Mouse (Mus musculus): ENCODE results near the gene Mapt.
"Not testable (repeated sequence)": the region's sequence is repeated elsewhere in the genome, so short reads cannot be mapped to it uniquely, and the experiment has no call there.

The Mapt gene

DNA sequence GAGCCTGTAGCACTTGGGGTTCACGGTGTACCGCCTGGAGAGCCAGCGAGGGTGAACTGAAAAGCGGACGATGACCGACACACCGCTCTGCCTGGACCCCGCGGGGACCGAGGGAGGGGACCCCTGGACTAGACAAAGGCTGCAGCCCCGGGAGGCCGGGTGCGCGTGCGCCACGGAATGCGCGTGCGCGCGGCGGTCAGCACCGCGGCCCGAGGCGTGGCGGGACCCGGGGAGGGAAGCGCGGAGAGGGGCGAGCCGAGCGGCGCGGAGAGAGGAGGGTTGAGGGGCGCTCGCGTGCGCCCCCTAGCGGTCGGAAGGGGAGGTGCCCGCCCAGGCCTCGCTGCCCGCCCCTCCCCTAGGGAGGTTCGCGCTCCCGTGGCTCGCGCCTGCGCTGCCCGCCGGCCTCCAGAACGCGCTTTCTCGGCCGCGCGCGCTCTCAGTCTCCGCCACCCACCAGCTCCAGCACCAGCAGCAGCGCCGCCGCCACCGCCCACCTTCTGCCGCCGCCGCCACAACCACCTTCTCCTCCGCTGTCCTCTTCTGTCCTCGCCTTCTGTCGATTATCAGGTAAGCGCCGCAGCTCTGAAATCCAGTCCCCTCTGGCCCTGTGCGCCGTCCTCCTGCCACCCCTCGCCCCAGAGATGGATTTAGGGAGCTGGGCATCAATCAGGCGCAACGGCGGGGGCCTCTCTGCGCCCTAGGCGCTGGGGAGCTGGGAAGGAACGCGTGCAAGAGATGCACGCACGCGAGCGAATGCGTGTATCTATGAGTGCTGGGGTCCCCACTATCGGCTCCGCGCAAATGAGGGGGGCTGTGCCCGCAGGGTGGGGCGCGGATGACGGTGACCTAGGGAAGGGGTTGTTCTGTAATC, at the start of gene Mapt:
Gene Mapt (plus strand): TSS at position 350 of the 871 bp plus-strand sequence.
- DNase-seq (ENCODE audit: low read depth, low spot score) = peak; percentile 87

DNA sequence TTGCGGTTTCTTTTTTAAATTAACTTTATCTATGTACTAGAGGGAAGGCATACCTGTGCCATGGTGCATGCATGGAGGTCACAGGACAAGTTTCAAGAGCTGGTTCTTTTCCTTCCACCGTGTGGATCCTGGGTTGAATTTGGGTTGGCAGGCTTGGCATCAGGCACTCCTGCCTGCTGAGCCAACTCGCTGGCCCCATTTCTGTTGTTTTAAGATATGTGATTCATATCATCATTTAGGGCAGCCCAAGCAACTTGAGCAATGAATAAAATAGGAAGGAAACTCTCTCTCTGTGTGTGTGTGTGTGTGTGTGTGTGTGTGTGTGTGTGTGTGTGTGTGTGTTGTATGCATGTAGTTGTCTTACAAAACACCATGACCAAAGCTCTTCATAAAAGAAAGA, 49.0 kb upstream of the Mapt start:
- DNase-seq (ENCODE audit: low read depth, low spot score) = no peak

DNA sequence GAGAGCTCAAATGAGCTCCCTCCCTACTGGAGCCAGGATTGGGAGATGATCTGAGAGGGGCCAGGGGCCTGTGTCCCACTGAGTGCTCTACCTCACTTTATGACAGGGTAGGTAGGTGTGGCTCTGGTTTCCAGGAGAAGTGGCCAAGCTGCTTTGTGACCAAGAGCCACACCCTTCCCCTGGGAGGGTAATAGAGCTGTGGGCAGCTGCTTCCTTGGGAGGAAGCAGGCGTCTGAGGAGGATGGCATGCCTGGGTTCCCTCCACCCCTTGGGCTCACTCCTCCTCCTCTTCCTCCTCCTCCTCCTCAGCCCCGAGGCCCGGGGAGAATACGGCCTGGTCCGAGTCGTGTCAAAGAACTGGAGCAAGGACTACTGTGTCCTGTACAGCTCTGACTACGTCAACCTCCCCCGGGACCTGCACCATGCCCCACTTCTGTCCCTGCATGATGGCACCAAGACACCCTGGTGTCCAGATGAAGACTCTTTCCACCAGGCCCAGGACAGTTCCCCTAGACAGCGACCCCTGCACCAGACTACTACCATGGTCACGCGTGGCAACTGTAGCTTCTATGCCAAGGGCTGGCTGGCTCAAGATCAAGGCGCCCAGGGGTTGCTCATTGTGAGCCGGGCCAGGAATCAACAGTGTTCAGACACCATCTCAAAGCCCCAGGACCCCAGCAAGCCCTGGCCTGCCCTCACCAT, 44.9 kb upstream of the Mapt start, which contains the start of gene Sppl2c:
Gene Sppl2c (plus strand): TSS at position 193 of the 702 bp plus-strand sequence.
- no peak for DNase-seq (ENCODE audit: low read depth, low spot score)

DNA sequence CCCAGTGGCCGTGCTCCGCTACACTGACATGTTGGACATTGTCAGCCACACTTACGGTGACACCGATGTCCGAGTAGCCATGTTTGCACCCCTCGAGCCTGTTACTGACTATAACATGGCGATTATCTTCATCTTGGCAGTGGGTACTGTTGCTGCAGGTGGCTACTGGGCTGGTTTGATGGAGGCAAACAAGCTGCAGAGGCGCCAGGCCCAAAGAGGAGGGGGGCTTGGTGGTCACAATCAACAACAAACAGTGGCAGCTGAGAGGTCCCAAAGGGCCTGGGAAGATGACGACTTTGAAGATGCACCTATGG, 44.4 kb upstream of the Mapt start:
- no peak for DNase-seq (ENCODE audit: low read depth, low spot score)

DNA sequence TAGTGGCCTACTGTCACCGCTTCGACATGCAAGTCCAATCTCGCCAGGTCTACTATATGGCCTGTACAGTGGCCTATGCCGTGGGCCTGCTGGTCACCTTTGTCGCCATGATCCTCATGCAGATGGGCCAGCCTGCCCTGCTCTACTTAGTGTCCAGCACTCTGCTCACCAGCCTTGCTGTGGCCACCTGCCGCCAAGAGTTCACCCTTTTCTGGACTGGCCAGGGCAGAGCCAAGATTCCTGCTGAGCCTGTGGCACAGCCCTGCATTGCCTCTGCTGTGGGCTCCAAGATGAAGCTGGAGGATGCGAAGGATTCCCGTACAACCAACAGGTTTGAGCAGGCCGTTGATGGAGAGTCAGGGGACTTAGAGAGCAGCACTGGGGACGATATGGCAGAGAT, 43.4 kb upstream of the Mapt start:
- no peak for DNase-seq (ENCODE audit: low read depth, low spot score)

DNA sequence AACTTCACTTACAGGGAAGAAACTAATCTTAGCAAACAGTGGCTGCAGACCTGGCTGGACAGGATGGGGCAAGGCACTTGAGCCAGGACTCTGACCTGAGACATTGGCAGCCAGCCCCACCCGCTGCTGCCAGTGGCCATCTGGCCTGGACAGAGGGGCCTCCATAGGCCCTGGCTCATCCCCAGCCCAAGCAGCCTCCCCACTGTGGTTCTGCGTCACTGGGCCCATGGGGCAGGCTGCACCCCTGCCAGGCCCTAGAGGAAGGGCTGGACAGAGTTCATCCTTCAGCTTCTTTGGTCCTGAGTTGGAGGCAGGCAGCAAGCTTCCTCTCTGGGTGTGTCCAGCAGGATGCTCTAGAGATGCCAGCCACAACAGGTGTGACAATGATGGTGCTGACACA, 41.2 kb upstream of the Mapt start:
- no peak for DNase-seq (ENCODE audit: low read depth, low spot score)

DNA sequence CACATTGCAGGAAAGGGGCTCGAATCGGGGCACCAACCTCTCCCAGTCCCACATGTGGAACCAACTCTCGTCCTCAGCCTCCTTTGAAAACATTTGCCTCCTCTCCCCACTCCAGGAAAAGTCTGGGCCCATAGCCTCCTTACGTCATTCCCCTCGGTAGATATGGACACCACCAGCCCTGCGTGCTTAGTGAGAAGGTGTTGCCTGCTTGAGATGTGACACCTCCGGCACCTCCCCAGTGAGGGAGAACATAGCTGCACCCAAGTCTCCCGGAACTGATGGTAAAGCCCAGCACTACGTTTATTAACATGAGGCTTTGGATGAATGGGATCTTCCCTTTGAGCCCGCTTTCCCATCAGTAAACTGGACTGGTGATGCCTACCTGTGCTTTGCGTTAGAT, 35.8 kb upstream of the Mapt start:
- no peak for DNase-seq (ENCODE audit: low read depth, low spot score)

DNA sequence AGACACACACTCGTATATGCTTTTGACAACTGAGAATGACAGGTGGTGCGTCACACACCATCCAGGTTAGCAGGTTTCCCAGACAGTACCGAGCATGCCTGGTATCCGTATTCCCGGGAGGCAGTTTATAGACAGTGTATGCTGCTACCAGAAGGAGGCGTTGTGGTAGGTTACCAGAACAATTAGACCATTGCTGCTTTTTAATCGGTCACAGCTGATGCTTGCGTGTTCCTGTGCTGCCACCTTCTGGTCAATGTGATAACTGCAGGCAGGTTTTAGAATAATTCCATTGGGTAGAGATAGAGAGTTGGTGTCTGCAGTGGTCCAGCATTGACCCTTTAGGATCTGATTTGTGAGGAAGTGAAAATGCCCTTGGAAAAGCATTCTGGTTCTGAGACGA, 35.4 kb upstream of the Mapt start:
- peak; percentile 89 for DNase-seq (ENCODE audit: low read depth, low spot score)

DNA sequence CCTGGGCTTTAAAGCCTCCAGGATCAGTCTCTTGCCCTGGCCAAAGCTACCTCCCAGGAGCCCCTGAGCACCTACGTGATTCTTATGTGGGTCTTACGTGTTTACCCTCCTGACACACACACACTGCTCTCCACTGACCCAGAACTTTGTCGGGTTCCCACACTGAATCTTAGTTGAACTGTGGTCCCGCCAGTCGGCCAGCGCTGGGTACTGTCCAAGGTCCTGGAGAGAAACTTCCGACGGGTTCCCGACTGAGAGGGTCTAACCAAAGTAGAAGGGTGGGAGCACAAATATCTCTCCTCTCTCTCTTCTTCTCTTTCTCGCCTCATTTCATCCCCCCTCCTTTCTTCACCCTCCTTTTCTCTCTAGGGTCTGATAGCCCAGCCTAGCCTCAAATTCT, 33.3 kb upstream of the Mapt start:
- DNase-seq (ENCODE audit: low read depth, low spot score) = no peak

DNA sequence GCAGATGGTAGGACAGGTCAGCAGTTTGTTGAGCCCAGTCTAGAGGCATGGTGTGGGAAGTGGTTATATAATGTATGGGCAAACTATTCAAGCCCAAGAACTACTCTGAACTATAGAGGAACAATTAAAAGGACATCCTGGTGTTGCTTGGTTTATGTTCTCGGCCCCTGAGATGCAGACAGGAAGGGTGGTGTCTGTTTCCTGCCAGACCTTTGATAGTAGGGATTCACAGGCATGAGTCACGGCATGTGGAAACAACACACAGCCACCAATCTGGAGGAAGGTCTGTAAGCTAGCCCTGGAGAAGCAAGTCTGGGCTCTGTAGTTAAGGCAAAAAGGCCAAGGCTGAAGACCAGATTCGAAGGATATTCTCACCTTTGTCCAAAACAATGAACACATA, 27.9 kb upstream of the Mapt start:
- no peak for DNase-seq (ENCODE audit: low read depth, low spot score)

DNA sequence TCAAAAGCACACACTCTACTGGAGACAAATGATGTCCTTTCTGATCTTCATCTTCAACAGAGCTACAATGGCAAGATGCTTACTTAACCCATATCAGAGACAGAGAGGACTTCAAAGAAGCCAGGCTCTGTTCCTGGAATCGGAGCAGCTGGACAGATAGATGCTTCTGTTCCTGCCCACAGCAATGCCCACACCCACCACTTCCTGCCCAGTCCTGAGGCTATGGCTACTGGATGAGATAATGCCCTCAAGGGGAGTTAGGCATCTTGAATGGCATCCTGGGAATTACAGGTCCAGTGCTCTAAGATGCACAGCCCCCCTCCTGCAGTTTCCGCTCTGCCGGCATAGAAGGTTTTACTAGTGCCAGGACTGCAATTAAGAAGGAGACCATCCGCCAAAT, 24.6 kb upstream of the Mapt start:
- no peak for DNase-seq (ENCODE audit: low read depth, low spot score)

DNA sequence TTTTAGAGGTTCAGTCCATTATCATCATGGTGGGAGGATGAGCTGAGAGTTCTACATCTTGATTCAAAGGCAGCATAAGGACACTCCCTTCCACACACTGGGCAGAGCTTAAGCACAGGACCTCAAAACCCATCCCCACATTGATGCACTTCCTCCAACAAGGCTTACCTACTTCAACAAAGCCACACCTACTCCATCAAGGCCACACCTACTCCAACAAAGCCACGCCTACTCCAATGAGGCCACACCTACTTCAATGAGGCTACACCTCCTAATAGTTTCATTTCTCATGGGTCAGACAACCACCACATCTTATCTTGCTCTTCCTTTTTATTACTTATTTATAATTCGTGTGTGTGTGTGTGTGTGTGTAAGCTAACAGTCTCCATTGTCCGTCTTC, 22.1 kb upstream of the Mapt start:
- no peak for DNase-seq (ENCODE audit: low read depth, low spot score)

DNA sequence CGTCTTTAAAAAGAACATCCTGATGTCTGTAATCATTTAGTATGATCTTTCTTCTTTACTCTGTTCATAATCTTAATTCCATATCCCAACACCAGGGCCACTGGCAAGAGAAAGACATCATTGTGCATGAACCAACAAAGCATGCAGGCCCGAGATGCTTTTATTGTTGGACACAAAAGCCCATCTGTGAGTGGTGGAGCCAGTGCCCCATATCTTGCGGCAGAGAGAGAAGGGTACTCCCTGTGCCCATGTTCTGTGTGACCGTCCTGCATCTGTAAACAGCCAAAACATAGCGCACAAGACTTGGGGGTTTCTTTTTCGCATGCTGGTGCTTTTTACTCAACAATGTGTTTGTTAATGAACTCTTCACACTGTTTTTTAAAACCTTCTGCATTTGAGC, 19.9 kb upstream of the Mapt start:
- no peak for DNase-seq (ENCODE audit: low read depth, low spot score)

DNA sequence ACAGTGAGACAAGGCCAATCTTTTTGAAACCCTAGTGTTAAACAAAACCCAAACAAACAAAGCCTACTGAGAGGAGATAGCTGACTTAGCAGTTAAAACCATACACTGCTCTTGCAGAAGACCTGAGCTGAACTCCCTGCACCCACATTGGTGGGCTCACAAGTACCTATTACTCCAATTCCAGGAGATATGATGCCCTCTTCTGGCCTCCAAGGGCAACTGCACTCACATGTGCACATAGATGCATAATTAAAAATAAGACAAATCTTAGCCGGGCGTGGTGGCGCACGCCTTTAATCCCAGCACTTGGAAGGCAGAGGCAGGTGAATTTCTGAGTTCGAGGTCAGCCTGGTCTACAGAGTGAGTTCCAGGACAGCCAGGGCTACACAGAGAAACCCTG, 17.1 kb upstream of the Mapt start:
- DNase-seq (ENCODE audit: low read depth, low spot score) = not testable (repeated sequence)

DNA sequence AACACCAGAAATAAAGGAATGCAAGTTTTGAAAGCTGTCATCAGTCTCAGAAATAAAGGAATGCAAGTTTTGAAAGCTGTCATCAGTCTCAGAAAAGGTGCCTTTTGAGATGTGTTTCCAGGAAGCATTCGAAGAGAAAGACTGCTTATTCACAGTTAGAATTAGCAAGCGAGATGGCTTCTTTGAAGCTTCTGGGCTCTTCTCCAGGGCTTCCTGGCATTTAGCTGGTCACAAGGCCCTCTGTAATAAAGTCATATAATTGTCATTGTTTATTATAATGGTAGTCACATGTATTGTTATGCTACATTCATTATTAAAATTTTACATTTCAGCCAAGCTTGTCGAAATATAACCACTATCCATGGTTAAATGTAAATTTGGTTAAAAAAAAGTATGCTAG, 13.1 kb upstream of the Mapt start:
- DNase-seq (ENCODE audit: low read depth, low spot score) = no peak

DNA sequence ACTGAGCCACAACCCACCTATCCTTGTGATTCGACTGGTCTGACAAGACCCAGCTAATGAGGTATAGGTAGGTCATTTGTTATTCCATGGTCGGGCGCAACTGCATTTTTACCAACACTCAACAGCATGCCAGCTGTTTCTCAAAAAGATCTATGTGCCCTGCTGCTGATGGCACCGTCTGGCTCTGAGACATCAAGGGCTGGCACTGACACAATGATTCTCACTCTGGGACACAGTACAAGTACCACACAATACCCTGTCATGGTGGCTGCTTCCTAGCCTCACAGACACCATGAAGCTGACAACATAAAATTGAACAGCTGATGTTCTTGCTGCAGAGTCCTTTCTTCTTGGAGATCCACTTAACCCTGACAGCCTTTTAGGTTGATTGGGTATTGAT, 10.9 kb upstream of the Mapt start:
- no peak for DNase-seq (ENCODE audit: low read depth, low spot score)

DNA sequence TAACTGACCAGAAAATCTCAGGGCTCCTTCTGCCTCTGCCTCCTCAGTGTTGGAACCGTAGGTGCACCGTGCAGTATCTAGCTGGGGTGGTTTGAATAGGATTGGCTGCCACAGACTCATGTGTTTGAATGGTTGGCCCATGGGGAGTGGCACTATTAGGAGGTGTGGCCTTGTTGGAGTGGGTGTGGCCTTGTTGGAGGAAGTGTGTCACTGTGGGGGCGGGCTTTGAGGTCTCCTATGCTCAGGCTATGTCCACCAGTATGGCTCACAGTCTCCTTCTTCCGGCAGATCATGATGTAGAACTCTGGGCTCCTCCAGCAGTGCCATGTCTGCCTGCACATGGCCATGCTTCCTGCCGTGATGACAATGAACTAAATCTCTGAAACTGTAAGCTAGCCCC, 9.4 kb upstream of the Mapt start:
- DNase-seq (ENCODE audit: low read depth, low spot score) = no peak

DNA sequence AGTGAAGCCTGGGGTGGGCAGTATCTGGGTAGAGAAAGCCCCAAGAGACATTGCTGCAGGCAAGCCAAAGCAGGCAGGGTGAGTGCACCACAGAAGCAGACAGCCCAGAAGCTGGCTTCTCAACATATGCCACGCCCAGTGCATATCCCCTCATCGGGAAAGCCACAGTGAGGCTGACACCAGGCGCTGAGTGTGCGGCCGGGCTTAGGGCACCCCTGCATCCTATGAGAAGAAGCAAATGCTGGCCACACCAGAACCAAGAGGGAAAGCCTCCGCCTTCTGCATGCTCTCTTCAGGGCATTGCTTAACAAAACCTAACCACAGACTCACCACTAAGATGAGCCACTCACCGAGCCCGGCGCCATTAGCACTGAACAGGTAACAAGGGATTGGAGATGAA, 7.9 kb upstream of the Mapt start:
- no peak for DNase-seq (ENCODE audit: low read depth, low spot score)

DNA sequence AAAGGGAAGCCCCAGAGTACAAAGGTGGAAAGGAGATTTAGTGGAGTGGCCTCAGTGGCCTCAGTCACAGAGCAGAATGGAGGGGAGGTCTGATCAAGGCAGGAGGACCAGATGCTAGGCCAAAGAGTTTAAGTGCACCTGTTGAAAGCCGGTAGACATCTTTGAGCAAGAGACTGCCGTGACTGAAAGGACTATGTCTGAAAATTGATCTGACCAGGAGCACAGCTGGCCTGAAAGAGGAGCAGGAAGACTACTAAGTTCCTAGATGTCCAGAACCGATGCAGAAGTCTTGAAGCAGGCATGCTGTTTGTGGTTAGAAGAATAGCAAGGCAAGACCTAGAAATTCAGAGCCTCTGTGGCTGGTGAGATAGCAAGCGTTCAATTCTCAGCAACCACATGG, 1.8 kb upstream of the Mapt start:
- DNase-seq (ENCODE audit: low read depth, low spot score) = no peak

DNA sequence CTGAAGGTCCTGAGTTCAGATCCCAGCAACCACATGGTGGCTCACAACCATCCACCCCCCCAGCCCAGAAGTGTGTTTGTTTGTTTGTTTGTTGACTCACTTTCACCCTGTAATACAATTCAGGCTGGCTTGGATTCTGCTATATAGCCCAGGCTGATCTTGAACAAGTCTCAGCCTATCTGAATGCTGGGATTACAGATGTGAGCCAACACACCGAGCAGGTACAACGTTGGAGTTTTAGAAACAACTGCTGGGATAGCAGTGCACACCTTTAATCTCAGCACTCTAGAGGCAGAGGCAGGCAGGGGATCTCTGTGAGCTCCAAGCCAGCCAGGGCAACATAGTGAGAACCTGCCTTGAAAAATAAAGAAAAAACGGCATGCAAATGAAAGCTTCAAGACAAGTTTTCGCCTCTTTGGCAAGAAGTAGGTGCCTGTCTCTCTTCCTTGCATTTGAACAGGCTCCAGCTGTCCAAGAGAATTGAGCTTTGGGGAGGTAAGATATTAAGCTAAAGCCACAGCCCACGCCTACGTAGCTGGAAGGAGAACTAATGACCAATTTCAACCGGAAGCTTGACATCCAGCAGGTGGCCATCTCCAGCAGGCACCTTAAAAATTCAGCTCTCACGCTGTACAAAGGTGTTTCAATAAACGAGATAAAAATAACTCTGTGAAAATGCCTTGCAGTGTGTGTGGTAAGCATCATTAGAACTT, 968 bp upstream of the Mapt start:
- no peak for DNase-seq (ENCODE audit: low read depth, low spot score)

DNA sequence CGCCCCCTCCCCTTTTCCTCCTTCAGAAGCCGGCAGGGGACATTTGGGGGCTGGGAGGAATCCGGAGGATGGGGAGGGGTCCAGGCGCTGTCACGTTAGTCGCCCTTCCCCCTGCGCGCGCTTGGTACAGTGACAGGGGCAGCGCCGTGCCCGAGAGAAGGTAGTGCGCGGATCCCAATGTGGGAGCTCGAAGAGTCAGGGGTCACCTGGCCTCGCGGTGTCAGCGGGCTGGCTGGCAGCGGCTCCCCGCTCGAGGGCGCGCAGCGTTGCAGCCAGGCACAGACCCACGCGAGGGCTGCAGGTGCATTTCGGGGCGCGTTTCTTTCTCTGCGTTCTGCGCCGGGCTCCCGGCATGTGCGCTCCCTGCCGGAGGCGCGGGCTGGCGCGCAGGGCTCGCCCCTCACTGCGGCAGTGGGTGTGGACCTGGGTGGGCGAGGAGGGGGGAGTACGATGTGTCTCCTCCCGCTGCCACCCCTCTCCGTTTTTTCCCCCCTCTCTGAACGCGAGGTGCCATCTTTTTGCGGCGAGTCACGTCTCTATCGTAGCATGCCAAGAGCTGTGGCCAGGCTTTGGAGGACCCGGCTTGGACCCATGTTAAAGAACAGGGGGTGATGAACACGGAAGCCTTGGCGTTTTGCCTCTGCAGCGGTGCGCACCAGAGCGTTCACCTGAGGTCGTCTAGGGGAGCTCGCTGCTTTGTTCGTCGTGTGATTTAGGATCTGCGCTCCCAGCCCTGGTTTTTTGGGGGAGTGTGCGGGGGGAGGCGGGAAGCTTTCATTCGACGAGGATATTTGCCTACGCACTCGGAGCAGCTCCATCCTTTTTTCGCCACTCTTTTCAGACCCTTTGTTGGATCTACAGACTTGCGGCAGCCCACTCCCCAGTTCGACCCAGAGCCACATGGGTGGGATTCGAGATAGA, 1.2 kb downstream of the Mapt start:
- DNase-seq (ENCODE audit: low read depth, low spot score) = no peak

DNA sequence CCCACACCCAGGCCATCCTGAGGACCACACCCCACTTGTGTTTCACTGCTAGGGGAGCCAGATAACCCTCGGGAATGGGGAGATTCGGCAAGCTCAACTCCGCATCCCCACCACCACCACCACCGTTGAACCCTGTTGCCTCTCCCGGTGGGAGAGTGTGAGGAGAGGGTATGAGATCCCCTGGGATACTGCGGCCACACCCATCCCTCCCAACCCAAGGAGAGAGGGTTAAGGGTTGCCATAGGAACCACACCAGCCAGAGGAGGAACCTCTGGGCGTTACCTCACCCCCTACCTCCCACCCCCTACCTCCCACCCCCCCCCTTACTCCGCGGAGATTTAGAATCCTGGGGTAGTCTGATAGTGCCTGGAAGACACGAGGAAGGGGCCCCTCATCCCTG, 1.9 kb downstream of the Mapt start:
- DNase-seq (ENCODE audit: low read depth, low spot score) = no peak
